Mouse (Mus musculus): ENCODE measurements around the gene Fbxw17.
"Not testable (repeated sequence)": the region's sequence is repeated elsewhere in the genome, so short reads cannot be mapped to it uniquely, and the experiment has no call there.

The Fbxw17 gene

DNA sequence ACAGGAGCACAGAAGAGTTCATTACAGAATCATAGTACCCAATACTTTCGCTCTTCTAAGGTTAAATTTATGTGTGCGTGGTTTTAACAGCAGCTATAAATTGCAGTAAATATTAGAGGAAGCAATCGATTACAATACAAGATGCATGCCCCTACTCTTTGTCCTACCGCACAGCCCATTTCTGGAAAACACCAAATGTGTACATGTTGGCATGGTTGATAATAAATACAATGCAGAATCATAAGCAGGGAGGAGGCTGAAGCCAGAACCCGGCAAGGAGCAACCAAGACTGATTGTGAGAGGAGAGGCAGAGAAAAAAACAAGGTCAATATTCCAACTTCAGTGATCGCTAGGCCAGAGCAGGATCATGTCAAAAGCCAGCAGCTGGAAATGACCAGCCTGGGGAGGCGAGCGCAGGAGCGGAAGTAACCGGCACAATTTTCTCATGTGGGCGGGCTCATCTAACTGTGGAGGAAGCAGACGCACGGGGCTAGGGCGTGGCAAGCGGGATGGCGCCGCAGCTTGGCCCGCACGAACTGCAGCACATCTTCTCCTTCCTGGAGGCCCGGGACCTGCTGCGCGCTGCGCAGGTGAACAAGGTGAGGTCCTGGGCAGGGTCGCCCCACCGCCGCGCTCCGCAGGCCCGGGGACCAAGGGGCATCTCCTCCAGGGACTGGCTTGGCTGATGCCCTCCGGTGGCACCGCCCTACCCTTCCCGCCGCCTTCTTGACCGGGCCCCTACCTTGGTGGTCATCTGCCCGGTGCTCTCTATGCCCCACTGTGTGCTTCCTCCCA, at the start of gene Fbxw17:
Gene Fbxw17, plus strand, starts transcription at position 476 of the 795 bp plus-strand sequence.
- peak; percentile 14 for DNase-seq (ENCODE audit: low spot score)

GRCm38 (mm10) chr13:50372934-50373705, 44.5 kb upstream of the Fbxw17 start:
- not testable (repeated sequence) for DNase-seq (ENCODE audit: low spot score)

DNA sequence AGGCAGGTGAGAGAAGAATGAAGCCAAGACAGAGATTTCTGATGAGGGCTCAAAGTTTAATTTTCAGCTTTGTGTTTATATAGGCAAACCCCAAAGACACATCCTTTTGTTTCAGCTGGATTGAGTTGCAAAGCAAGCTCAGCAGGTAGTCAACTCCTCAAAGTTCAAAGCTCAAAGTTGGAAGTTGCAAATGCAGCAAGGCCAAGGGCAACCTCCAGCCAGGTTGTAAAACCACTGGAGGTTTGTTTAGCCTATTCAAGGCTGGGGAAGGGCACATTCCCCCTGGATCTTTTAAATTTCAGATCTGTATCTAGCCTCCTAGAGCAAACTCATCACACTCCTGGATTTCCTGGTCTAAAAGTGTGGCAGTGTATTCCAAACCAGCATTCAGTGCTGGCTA, 28.5 kb upstream of the Fbxw17 start:
- DNase-seq (ENCODE audit: low spot score) = not testable (repeated sequence)

DNA sequence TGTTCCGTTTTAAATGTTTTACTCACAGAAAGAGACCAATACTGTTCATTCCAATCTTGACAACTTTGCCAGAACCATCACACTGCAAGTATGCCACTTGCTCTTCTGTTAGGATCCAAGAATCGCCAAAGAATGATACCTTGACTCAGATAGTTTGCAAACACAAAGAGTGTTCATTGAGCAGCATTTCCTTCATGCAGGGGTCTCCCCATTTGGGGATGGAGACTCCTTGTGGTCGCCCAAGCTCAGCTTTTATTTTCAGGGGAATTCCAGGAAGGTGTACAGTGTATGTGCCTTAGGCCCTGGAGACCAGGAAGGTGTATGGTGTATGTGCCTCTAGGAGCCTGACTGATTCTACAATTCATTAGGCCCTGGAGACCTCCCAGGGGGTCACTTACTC, 757 bp downstream of the Fbxw17 start:
- DNase-seq (ENCODE audit: low spot score) = no peak

DNA sequence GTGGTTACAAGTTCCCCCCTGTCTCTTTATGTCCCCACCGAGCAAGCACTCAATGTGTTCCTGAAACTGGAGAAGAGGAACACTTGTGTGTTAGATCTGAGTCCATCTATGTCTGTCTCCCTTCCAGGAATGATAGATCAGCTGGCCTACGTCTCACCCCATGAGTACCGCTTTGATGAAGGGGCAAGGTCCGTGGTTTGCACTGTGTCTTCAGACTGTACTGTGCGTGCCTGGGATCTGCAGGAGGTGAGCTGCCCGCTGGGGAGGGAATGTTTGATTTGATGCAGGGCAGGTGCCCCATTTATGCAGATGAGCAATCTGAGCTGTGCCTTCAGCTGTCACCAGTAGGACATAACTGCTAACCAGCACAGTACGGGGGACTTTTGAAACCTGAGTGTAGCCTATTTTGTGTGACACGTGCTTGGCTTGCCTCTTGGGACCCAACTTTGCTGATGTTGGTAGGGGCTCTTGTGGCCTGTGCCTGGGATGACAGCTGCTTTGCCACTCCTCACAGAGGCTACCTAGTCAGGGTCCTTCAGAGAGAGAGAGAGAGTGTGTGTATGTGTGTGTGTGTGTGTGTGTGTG, 6.1 kb downstream of the Fbxw17 start:
- DNase-seq (ENCODE audit: low spot score) = no peak

- no peak for DNase-seq (ENCODE audit: low spot score)
Observed at GRCm38 (mm10) chr13:50424517-50424916, 6.9 kb downstream of the Fbxw17 start.

GRCm38 (mm10) chr13:50426686-50427085, 9.0 kb downstream of the Fbxw17 start:
- DNase-seq (ENCODE audit: low spot score) = no peak

DNA sequence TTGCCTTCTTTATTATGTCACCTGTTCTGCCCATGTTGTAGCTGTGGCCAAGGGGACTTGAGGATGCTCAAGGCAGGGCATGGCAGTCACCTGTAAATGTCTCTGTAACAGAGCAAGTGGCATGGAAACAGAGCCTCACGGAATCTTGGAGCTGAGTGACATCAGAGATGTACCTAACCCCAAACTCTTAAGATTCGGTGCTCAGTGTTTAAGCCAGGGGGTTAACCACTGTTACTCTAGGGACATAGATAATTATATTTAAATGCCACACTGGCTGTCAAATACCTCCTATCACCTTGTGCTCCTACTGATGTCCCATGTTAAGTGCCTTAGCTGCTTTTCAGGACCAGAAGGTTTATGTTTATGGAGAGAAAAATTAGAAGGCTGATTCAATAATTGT, 26.1 kb downstream of the Fbxw17 start, which contains the start of gene Gm47429:
Gene Gm47429, minus strand, starts transcription at position 101 of the 400 bp plus-strand sequence.
- no peak for DNase-seq (ENCODE audit: low spot score)

DNA sequence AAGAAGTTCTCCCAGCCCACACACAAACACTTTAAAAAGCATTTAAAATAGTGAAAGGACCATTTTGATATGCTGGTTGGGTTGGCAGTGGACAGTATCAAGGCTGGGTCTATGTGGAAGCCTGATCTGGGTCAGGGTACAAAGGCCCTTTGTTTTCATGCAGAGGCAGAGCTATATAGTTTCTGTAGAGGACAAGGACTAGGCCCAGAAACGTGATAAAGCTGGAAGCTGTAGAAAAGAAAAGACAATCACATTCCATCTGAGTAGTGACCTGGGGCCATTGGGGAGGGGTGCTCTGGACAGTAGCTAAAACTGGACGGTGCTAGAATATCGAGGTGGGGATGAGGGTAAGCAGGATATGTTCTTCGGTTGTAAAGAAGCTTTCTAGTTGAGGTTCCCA, 27.6 kb downstream of the Fbxw17 start:
- no peak for DNase-seq (ENCODE audit: low spot score)

DNA sequence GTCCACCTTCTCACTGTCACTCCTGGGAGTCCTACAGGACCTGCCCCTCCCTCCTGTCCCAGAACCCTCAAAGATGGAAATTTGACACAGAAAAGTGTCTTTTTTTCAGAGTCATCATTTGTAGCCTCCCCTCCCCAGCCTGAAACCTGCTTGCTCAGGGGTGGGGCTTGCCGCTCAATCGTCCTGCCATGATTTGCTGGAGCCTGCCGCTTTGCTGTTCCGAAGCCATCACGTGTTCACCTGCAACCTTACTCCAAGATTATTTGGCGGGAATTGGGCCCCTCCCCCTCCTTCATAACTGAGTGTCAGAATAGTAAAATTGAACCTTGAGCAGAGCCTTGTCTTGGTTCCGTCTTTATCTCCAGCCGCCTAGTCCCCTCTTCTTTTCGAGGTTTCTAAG, 34.6 kb downstream of the Fbxw17 start:
- DNase-seq (ENCODE audit: low spot score) = not testable (repeated sequence)

GRCm38 (mm10) chr13:50453426-50453825, 35.8 kb downstream of the Fbxw17 start:
- no peak for DNase-seq (ENCODE audit: low spot score)

GRCm38 (mm10) chr13:50460433-50460832, 42.8 kb downstream of the Fbxw17 start:
- not testable (repeated sequence) for DNase-seq (ENCODE audit: low spot score)

GRCm38 (mm10) chr13:50464621-50465562, 47.2 kb downstream of the Fbxw17 start:
- DNase-seq (ENCODE audit: low spot score) = no peak

DNA sequence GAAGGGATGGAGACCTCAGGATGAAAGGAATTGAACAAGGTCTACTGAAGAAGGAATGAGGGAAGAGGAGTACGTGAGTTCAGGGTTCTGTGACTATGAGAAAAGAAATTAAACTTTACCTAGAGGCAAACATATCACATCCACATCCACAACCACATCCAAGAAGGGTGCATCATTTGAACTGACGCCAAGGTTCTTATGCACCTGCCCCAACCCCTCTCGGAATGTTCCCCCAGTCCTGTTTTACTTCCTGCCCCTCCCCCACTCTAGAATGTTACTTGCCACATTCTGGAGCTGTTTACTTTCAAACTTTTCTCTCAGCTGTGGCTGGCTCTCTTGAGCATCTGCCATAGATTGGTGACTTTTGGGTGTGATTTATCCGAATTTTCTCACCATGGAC, 49.3 kb downstream of the Fbxw17 start, which contains the start of gene Nutm2:
Gene Nutm2, plus strand, starts transcription at position 301 of the 400 bp plus-strand sequence.
- no peak for DNase-seq (ENCODE audit: low spot score)
